Comparison of ENCODE assay signal across 8 mouse cellular contexts in genomic region chr4:106848290-106849092, GRCm38 (mm10). TPM values are rescaled to one million over a fixed set of nuclear protein-coding genes. Genes with fewer than 3 reads are reported as not detected.
DNase-seq lines count a peak whose midpoint lies in the region; ATAC-seq lines count a peak whose summit lies in the region.

No protein-coding gene starts in this region.

- WGBS in hindbrain, embryonic 12.5 days = 50% methylated on average over 12 of the region's 12 CpGs
- WGBS in lung, embryonic 15.5 days = 32% methylated on average over 12 of the region's 12 CpGs

- H3K4me1 ChIP-seq in hindbrain, embryonic 12.5 days = peaks cover 23% of the 10 kb centered on the region
- H3K4me1 ChIP-seq in lung, embryonic 15.5 days = peaks cover 23% of the 10 kb centered on the region

- H3K4me3 ChIP-seq in hindbrain, embryonic 12.5 days = no peak overlapping the region
- H3K4me3 ChIP-seq in lung, embryonic 15.5 days = no peak overlapping the region

- no peak overlapping the region for H3K9ac ChIP-seq in hindbrain, embryonic 12.5 days
- no peak overlapping the region for H3K9ac ChIP-seq in lung, embryonic 15.5 days

- no peak for ATAC-seq in hindbrain, embryonic 12.5 days (ENCODE audit: low FRiP score)
- ATAC-seq in lung, embryonic 15.5 days (ENCODE audit: borderline replicate concordance, extremely low read depth, low FRiP score, low TSS enrichment) = peak; percentile 62
- ATAC-seq in frontal cortex, adult (ENCODE audit: low TSS enrichment) = no peak

- H3K36me3 ChIP-seq in hindbrain, embryonic 12.5 days = no peaks in the 10 kb centered on the region
- H3K36me3 ChIP-seq in lung, embryonic 15.5 days = no peaks in the 10 kb centered on the region

- DNase-seq in ovary, postnatal 14 days (ENCODE audit: low spot score) = peak; percentile 56
- no peak for DNase-seq in ovary, adult 18-20 months (ENCODE audit: low spot score)
- DNase-seq in cerebellum, postnatal 4 days (ENCODE audit: low spot score in 2 of 2) = peak; percentile 63 to 86
- DNase-seq in frontal cortex, postnatal 25 days (ENCODE audit: low spot score in 2 of 2) = no peak
- no peak for DNase-seq in embryo, embryonic 11 days

- H3K27me3 ChIP-seq in hindbrain, embryonic 12.5 days = no peaks in the 10 kb centered on the region
- no peaks in the 10 kb centered on the region for H3K27me3 ChIP-seq in lung, embryonic 15.5 days

- peak overlapping the region; percentile 15 for H3K4me2 ChIP-seq in hindbrain, embryonic 12.5 days (replicated peaks)
- H3K4me2 ChIP-seq in lung, embryonic 15.5 days = peak overlapping the region; percentile 54

- no peaks in the 10 kb centered on the region for H3K9me3 ChIP-seq in hindbrain, embryonic 12.5 days (replicated peaks)
- no peaks in the 10 kb centered on the region for H3K9me3 ChIP-seq in lung, embryonic 15.5 days

- H3K27ac ChIP-seq in hindbrain, embryonic 12.5 days = peak overlapping the region; percentile 72
- H3K27ac ChIP-seq in lung, embryonic 15.5 days = peak overlapping the region; percentile 98

RNA-seq across cellular contexts. Expression of gene Acot11, which starts 43.7 kb away (rescaled TPM):
- polyA plus RNA-seq in hindbrain, embryonic 12.5 days (2016; fragmentation: Nextera tagmentation; extraction: Ambion mirVana) = 2.4 TPM in 2 replicates
- 1.4 TPM in 2 replicates for polyA plus RNA-seq in lung, embryonic 15.5 days (2015; fragmentation: Nextera tagmentation; extraction: Ambion mirVana)

Comparison
In these comparisons a context has a peak if more than half of its experiments do, and no peak if none do; other contexts are left out.
1. DNase-seq: peak in ovary, postnatal 14 days (single experiment) and cerebellum, postnatal 4 days (2 of 2); none in ovary, adult 18-20 months (single experiment), frontal cortex, postnatal 25 days (0 of 2) and embryo, embryonic 11 days (single experiment).